ENCODE assay signal across 14 mouse cellular contexts in the genomic region with DNA sequence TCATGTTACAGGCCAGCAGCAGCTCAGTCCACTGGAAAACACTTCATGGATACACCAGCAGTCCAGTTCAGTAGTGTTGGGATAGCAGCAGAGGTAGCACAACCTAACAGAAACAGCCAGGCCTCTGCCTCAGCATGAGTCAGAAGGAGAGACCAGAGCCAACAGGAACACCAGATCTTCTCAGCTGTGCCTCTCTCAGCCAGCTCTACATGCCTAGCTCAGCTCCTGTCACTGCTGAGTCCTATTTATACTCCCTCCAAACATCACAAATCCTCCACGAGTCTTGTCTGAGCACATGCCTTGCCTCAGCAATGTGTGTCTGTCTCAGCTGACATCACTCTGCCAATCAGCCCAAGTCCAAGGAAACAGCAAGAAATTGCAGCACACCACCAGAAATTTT.
"Had no signal": no experiment of that assay in that cellular context is flagged by ENCODE, and none has a peak within 500 bp of the region (broad histone marks: within the 10 kb centered on the region; RNA-seq: fewer than 3 reads in every experiment).

No protein-coding gene starts in this region.

- H3K9ac ChIP-seq: liver, embryonic 15.5 days; midbrain, embryonic 13.5 days; neural tube, embryonic 12.5 days had no signal

- H3K27ac ChIP-seq: layer of hippocampus, adult 2 months; liver, embryonic 15.5 days; midbrain, embryonic 13.5 days; neural tube, embryonic 12.5 days had no signal

- ATAC-seq: lung, postnatal 0 days; midbrain, embryonic 13.5 days had no signal

- H3K9me3 ChIP-seq: liver, embryonic 15.5 days; midbrain, embryonic 13.5 days; neural tube, embryonic 12.5 days had no signal

- DNase-seq: kidney, postnatal 10 days; kidney, postnatal 4 days; left cerebral cortex, postnatal 4 days; lung, adult 2 months; lung, postnatal 36 days; spleen, adult 18-20 months; thymus, adult 18-20 months; thymus, postnatal 14 days had no signal

- H3K36me3 ChIP-seq: liver, embryonic 15.5 days; midbrain, embryonic 13.5 days; neural tube, embryonic 12.5 days had no signal

- H3K4me2 ChIP-seq: liver, embryonic 11.5 days; liver, embryonic 15.5 days; midbrain, embryonic 13.5 days; neural tube, embryonic 12.5 days had no signal

- H3K4me1 ChIP-seq: liver, embryonic 15.5 days; midbrain, embryonic 13.5 days; neural tube, embryonic 12.5 days had no signal

- H3K27me3 ChIP-seq: liver, embryonic 15.5 days; midbrain, embryonic 13.5 days; neural tube, embryonic 12.5 days had no signal

- H3K4me3 ChIP-seq: layer of hippocampus, adult 2 months; liver, embryonic 15.5 days; midbrain, embryonic 13.5 days; neural tube, embryonic 12.5 days had no signal
